Mouse (Mus musculus): ENCODE measurements at regions not wholly inside any gene's neighbourhood (a gene's known extent, or its start where the extent isn't known, plus 50 kb on each side); places are given as distances from the start of the nearest gene placed in this dataset.

DNA sequence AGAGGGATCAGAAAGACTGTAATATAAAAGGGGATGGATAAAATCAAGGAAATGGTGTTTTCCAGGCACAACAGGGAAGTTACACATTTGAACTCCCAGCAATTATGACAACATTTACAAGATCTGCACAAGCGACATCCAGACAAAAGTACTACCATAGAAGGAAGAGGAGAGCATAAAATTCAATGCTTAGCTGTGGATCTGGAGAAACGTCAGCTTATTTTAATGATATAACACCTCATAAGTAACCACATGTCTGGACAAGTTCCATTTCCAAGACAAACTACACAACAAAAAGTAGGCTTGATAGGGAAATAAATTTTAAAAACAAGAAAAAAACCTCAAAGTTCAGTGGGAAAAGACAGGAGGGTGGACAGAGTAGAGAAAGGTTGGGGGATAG lies 115.9 kb upstream of the Col5a2 start:
- 88% methylated on average over 2 of the region's 2 CpGs for WGBS
- TF ChIP-seq CTCF (IDR thresholded peaks at IDR 0.05; ENCODE audit: borderline replicate concordance, insufficient read depth, low read depth, low read length) (no peak), POLR2A (IDR thresholded peaks at IDR 0.05; ENCODE audit: borderline replicate concordance, insufficient read depth, low read length) (no peak)

GRCm38 (mm10) chr1:45625921-45626320 lies 122.8 kb upstream of the Col5a2 start:
- no peaks in the 10 kb centered on the region for H3K27me3 ChIP-seq (ENCODE audit: control insufficient read depth, insufficient read depth, low read length)
- TF ChIP-seq CTCF (IDR thresholded peaks at IDR 0.05; ENCODE audit: borderline replicate concordance, insufficient read depth, low read depth, low read length) (no peak), POLR2A (IDR thresholded peaks at IDR 0.05; ENCODE audit: borderline replicate concordance, insufficient read depth, low read length) (no peak)
- DNase-seq: no peak
- 88% methylated on average over 5 of the region's 5 CpGs for WGBS
- H3K4me3 ChIP-seq (replicated peaks; ENCODE audit: insufficient read depth, low read depth, low read length): no peak overlapping the region
- no peak overlapping the region for H3K27ac ChIP-seq (ENCODE audit: insufficient read depth, low read length)
- no peaks in the 10 kb centered on the region for H3K4me1 ChIP-seq (ENCODE audit: control insufficient read depth, insufficient read depth, low read length)

More for the DNA sequence above, 115.9 kb upstream of the Col5a2 start:
- Histone ChIP-seq H3K27me3 (ENCODE audit: control insufficient read depth, insufficient read depth, low read length) (no peaks in the 10 kb centered on the region), H3K4me3 (replicated peaks; ENCODE audit: insufficient read depth, low read depth, low read length) (no peak overlapping the region), H3K27ac (ENCODE audit: insufficient read depth, low read length) (no peak overlapping the region), H3K4me1 (ENCODE audit: control insufficient read depth, insufficient read depth, low read length) (no peaks in the 10 kb centered on the region)
- no peak for DNase-seq

GRCm38 (mm10) chr1:45626733-45627132 lies 123.7 kb upstream of the Col5a2 start:
- H3K4me3 ChIP-seq (replicated peaks; ENCODE audit: insufficient read depth, low read depth, low read length): no peak overlapping the region
- H3K27ac ChIP-seq (ENCODE audit: insufficient read depth, low read length): no peak overlapping the region
- no peaks in the 10 kb centered on the region for H3K27me3 ChIP-seq (ENCODE audit: control insufficient read depth, insufficient read depth, low read length)
- no peaks in the 10 kb centered on the region for H3K4me1 ChIP-seq (ENCODE audit: control insufficient read depth, insufficient read depth, low read length)
- TF ChIP-seq CTCF (IDR thresholded peaks at IDR 0.05; ENCODE audit: borderline replicate concordance, insufficient read depth, low read depth, low read length) (no peak), POLR2A (IDR thresholded peaks at IDR 0.05; ENCODE audit: borderline replicate concordance, insufficient read depth, low read length) (no peak)
- DNase-seq: no peak
- 38% methylated on average over 2 of the region's 2 CpGs for WGBS

- no peaks in the 10 kb centered on the region for H3K27me3 ChIP-seq (ENCODE audit: control insufficient read depth, insufficient read depth, low read length)
- H3K4me3 ChIP-seq (replicated peaks; ENCODE audit: insufficient read depth, low read depth, low read length): no peak overlapping the region
- peak in 1 of 2 experiments; percentile 2 for DNase-seq
- no peaks in the 10 kb centered on the region for H3K4me1 ChIP-seq (ENCODE audit: control insufficient read depth, insufficient read depth, low read length)
- WGBS: 10% methylated on average over 2 of the region's 2 CpGs
- TF ChIP-seq POLR2A (IDR thresholded peaks at IDR 0.05; ENCODE audit: borderline replicate concordance, insufficient read depth, low read length): no peak
- TF ChIP-seq CTCF (IDR thresholded peaks at IDR 0.05; ENCODE audit: borderline replicate concordance, insufficient read depth, low read depth, low read length): no peak
- no peak overlapping the region for H3K27ac ChIP-seq (ENCODE audit: insufficient read depth, low read length)
These were observed 124.8 kb upstream of the Col5a2 start for GRCm38 (mm10) chr1:45627840-45628239.

DNA sequence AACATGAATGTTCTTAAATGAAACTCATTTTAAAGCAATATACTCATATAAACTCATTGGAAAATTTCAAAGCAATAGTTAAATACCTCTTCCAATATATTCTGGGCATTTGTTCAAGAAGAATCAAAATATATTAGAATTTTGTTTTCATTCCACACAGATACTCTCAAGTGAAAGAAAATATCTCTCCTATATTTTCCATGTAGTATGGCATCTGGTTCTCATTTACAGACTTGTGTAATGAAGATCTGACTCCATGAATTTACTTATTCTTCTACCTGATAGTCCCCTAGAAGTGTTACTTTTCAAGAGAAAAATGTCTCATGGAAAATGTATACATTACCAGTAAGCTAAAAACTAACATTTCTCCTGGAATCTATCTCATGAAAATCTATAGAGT lies 144.2 kb upstream of the Col5a2 start:
- no peak for DNase-seq
- Histone ChIP-seq H3K27me3 (ENCODE audit: control insufficient read depth, insufficient read depth, low read length) (no peaks in the 10 kb centered on the region), H3K4me1 (ENCODE audit: control insufficient read depth, insufficient read depth, low read length) (no peaks in the 10 kb centered on the region), H3K4me3 (replicated peaks; ENCODE audit: insufficient read depth, low read depth, low read length) (no peak overlapping the region), H3K27ac (ENCODE audit: insufficient read depth, low read length) (no peak overlapping the region)
- TF ChIP-seq POLR2A (IDR thresholded peaks at IDR 0.05; ENCODE audit: borderline replicate concordance, insufficient read depth, low read length): no peak
- no peak for TF ChIP-seq CTCF (IDR thresholded peaks at IDR 0.05; ENCODE audit: borderline replicate concordance, insufficient read depth, low read depth, low read length)

DNA sequence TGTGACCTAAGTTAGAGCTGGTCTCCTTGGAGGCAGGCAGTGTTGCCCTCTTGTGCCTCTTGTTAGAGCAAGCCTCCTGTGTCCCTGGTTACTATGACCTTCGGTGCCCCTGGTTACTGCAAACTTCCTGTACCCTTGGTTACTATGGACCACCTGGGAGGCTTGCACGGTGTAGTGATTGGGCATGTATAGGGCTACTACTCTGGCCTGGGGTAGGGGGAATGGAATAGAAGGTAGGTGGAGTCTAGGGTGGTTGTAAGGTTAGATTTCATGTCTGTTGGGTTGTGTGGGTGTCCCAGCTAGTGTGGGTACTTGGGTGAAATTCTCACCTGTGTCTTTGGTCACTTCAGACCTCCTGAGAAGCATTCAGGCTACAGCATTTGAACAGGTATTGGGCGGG lies 141.7 kb upstream of the Wdr75 start:
- Histone ChIP-seq H3K27ac (ENCODE audit: insufficient read depth, low read length) (no peak overlapping the region), H3K4me3 (replicated peaks; ENCODE audit: insufficient read depth, low read depth, low read length) (no peak overlapping the region), H3K27me3 (ENCODE audit: control insufficient read depth, insufficient read depth, low read length) (no peaks in the 10 kb centered on the region), H3K4me1 (ENCODE audit: control insufficient read depth, insufficient read depth, low read length) (no peaks in the 10 kb centered on the region)
- DNase-seq: no peak
- TF ChIP-seq POLR2A (IDR thresholded peaks at IDR 0.05; ENCODE audit: borderline replicate concordance, insufficient read depth, low read length) (no peak), CTCF (IDR thresholded peaks at IDR 0.05; ENCODE audit: borderline replicate concordance, insufficient read depth, low read depth, low read length) (no peak)
- WGBS: 79% methylated on average over 3 of the region's 3 CpGs

DNA sequence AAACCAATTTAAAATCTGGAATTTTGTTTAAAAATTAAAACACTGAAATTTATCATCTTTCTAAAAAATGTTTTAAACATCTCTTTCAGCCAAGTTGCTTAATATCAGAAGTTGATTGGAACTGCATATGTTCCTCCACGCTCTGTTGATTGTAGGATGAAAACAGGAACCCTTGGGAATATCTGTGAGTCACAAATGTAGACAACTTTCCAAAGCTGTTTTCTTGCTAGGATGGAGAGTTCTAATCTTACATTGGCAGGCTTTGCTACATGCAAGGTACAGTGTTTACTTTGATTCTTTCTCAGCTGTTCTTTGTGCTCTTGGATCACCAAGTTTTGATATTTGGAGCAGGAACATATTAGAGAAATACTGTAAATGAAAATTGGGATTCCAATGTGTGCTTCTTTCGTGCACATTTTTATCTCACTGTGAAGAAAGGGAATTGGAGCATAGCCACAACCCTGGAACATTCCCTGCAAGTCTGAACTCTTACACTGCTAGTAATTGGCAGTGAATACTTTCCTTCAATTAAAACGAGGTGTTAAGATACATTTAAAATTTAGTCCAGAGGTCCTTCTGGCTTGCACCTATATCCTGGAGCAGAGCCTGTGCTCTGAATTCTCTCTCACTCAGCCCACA lies 131.0 kb upstream of the Wdr75 start:
- TF ChIP-seq POLR2A (IDR thresholded peaks at IDR 0.05; ENCODE audit: borderline replicate concordance, insufficient read depth, low read length): no peak
- no peak for TF ChIP-seq CTCF (IDR thresholded peaks at IDR 0.05; ENCODE audit: borderline replicate concordance, insufficient read depth, low read depth, low read length)
- H3K4me3 ChIP-seq (replicated peaks; ENCODE audit: insufficient read depth, low read depth, low read length): no peak overlapping the region
- H3K4me1 ChIP-seq (ENCODE audit: control insufficient read depth, insufficient read depth, low read length): no peaks in the 10 kb centered on the region
- no peak for DNase-seq
- WGBS: 61% methylated on average over 3 of the region's 3 CpGs
- no peak overlapping the region for H3K27ac ChIP-seq (ENCODE audit: insufficient read depth, low read length)
- no peaks in the 10 kb centered on the region for H3K27me3 ChIP-seq (ENCODE audit: control insufficient read depth, insufficient read depth, low read length)

DNA sequence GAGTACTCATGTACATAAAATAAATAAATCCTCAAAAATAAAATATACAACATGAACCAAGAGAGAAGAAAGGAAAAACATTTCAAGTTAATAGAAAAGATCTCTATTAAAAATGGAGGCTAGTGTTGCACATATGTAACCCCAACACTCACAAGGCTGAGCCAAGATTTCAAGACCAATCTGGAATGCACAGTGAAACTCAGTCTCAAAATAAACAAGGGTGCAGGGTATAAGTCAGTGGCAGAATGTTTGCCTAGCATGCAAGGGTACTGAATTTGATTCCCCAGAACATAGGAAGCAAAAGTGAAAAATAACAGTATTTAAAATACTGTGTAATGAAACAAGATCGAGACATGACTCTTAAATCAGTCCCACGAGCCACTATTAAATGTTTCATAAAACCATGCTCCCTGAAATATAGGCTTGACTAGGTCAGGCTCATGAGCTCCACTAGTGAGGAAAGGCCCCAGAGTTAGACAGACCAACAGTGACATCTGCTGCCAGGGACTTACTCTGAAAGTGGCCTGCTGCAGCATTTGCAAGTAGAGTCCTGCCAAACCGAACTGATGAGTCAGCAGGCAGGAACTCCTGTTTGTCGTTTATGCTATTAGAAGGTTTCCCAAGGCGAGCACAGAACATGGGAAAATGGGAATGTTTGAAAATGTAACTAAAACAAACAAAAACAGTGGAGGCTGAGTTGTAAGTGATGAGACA lies 122.4 kb upstream of the Wdr75 start:
- 48% methylated on average over 5 of the region's 5 CpGs for WGBS
- Histone ChIP-seq H3K27ac (ENCODE audit: insufficient read depth, low read length) (no peak overlapping the region), H3K4me1 (ENCODE audit: control insufficient read depth, insufficient read depth, low read length) (no peaks in the 10 kb centered on the region), H3K27me3 (ENCODE audit: control insufficient read depth, insufficient read depth, low read length) (no peaks in the 10 kb centered on the region), H3K4me3 (replicated peaks; ENCODE audit: insufficient read depth, low read depth, low read length) (no peak overlapping the region)
- TF ChIP-seq POLR2A (IDR thresholded peaks at IDR 0.05; ENCODE audit: borderline replicate concordance, insufficient read depth, low read length) (no peak), CTCF (IDR thresholded peaks at IDR 0.05; ENCODE audit: borderline replicate concordance, insufficient read depth, low read depth, low read length) (peak; percentile 15; the same call in 1 of the 2 replicates)
- DNase-seq: peak; percentile 9 to 11
